Mouse (Mus musculus): ENCODE results near the gene Map4.
"Not testable (repeated sequence)": the region's sequence is repeated elsewhere in the genome, so short reads cannot be mapped to it uniquely, and the experiment has no call there.

Map4 gene

GRCm38 (mm10) chr9:109929131-109929530 lies 2.1 kb upstream of the Map4 start:
- DNase-seq (ENCODE audit: low spot score in 2 of 2): no peak

GRCm38 (mm10) chr9:109930063-109930462 lies 1.2 kb upstream of the Map4 start:
- DNase-seq (ENCODE audit: low spot score in 2 of 2): no peak

- DNase-seq (ENCODE audit: low spot score in 2 of 2): no peak
Measured at GRCm38 (mm10) chr9:109930752-109931151, 508 bp upstream of the Map4 start.

- DNase-seq (ENCODE audit: low spot score in 2 of 2): no peak
Measured at GRCm38 (mm10) chr9:109932361-109932755, 1.1 kb downstream of the Map4 start.

- DNase-seq (ENCODE audit: low spot score in 2 of 2): peak; percentile 44 to 61
Measured at GRCm38 (mm10) chr9:109932756-109933375, 1.6 kb downstream of the Map4 start.

GRCm38 (mm10) chr9:109939401-109939800 lies 8.1 kb downstream of the Map4 start:
- DNase-seq (ENCODE audit: low spot score in 2 of 2): no peak

- no peak for DNase-seq (ENCODE audit: low spot score in 2 of 2)
Measured at GRCm38 (mm10) chr9:109942796-109943195, 11.5 kb downstream of the Map4 start.

GRCm38 (mm10) chr9:109944712-109945111 lies 13.5 kb downstream of the Map4 start:
- no peak for DNase-seq (ENCODE audit: low spot score in 2 of 2)

- DNase-seq (ENCODE audit: low spot score in 2 of 2): no peak
Measured at GRCm38 (mm10) chr9:109948546-109948945, 17.3 kb downstream of the Map4 start.

- no peak for DNase-seq (ENCODE audit: low spot score in 2 of 2)
Measured at GRCm38 (mm10) chr9:109949801-109950200, 18.5 kb downstream of the Map4 start.

GRCm38 (mm10) chr9:109953538-109953937 lies 22.3 kb downstream of the Map4 start:
- DNase-seq (ENCODE audit: low spot score in 2 of 2): no peak

- DNase-seq (ENCODE audit: low spot score in 2 of 2): no peak
Measured at GRCm38 (mm10) chr9:109954631-109955030, 23.4 kb downstream of the Map4 start.

GRCm38 (mm10) chr9:109959456-109960150 lies 28.3 kb downstream of the Map4 start:
- DNase-seq (ENCODE audit: low spot score in 2 of 2): no peak

- DNase-seq (ENCODE audit: low spot score in 2 of 2): no peak
Measured at GRCm38 (mm10) chr9:109960593-109960992, 29.3 kb downstream of the Map4 start.

- DNase-seq (ENCODE audit: low spot score in 2 of 2): no peak
Measured at GRCm38 (mm10) chr9:109964761-109965160, 33.5 kb downstream of the Map4 start.

- DNase-seq (ENCODE audit: low spot score in 2 of 2): no peak
Measured at GRCm38 (mm10) chr9:109968351-109969116, 37.3 kb downstream of the Map4 start.

GRCm38 (mm10) chr9:109969181-109969580 lies 37.9 kb downstream of the Map4 start:
- DNase-seq (ENCODE audit: low spot score in 2 of 2): no peak

- DNase-seq (ENCODE audit: low spot score in 2 of 2): no peak
Measured at GRCm38 (mm10) chr9:109969792-109970336, 38.6 kb downstream of the Map4 start.

- not testable (repeated sequence) for DNase-seq (ENCODE audit: low spot score in 2 of 2)
Measured at GRCm38 (mm10) chr9:109971711-109972110, 40.5 kb downstream of the Map4 start.

- not testable (repeated sequence) for DNase-seq (ENCODE audit: low spot score in 2 of 2)
Measured at GRCm38 (mm10) chr9:109980223-109980622, 49.0 kb downstream of the Map4 start.

GRCm38 (mm10) chr9:109985416-109985815 lies 54.2 kb downstream of the Map4 start:
- DNase-seq (ENCODE audit: low spot score in 2 of 2): peak in 1 of 2 experiments; percentile 33

- peak in 1 of 2 experiments; percentile 22 for DNase-seq (ENCODE audit: low spot score in 2 of 2)
Measured at GRCm38 (mm10) chr9:109989084-109989483, 57.8 kb downstream of the Map4 start.
